Mouse (Mus musculus) spleen, postnatal 4 days (tissue): ENCODE data around the gene Pkd1.

Source experiments
- DNase-seq, 2 experiments: peaks; one replicate each; pipeline ENCODE4 v3.0.0; 2022; ENCODE audit warnings: low spot score in 2 of 2

Pkd1 gene

DNA sequence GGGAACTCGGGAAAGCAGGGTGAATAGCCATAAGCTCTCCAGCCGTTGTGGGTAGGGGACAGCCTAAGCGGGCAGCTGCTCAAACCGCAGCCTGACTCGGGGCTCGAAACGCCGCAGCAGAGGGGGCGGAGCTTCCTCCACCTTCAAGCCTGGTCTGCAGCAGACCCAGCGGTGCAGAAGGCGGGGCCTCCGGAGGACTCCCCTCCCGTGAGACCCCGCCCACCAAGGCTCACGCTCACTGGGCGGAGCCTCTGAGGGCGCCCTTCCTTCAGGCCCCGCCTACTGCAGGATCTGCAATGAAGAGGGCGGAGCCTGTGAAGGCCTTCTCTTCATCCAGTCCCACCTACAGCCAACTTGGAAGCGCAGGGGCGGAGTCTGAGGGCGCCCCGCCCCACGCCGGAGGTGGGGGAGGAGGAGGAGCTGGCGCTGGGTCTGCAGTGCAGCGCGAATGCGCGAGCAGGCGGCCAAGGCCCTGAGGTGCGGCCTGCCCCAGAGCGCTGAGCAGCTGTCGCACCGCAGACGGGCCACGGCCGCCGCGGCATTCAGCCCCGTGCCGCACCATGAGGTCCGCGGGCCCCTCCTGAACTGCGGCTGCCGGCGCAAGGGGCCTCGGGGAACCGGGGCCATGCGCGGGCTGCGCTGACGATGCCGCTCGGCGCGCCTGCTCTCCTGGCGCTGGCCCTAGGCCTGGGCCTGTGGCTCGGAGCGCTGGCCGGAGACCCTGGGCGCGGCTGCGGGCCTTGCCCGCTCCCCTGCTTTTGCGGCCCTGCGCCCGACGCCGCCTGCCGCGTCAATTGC lies at the start of gene Pkd1:
Gene Pkd1 (plus strand): TSS at position 217 of the 798 bp plus-strand sequence.
- peak; percentile 99 for DNase-seq

DNA sequence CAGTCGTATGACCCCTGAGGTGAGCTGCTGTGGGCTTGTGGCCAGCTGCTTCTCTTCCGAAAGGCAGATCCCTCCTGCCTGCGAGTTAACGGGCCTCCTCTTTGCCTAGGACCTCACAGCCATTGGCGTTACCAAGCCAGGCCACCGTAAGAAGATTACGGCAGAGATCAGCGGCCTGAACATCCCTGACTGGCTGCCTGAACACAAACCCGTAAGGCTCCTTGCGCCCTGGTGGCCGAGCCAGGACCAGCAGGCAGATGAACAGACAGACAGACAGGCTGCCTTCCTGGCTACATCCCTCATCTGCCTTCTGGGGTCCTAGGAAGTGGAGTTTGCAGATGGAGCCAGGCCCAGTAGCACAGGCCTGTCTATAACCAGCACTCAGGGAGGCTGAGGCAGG lies 47.4 kb upstream of the Pkd1 start:
- DNase-seq, result no peak

DNA sequence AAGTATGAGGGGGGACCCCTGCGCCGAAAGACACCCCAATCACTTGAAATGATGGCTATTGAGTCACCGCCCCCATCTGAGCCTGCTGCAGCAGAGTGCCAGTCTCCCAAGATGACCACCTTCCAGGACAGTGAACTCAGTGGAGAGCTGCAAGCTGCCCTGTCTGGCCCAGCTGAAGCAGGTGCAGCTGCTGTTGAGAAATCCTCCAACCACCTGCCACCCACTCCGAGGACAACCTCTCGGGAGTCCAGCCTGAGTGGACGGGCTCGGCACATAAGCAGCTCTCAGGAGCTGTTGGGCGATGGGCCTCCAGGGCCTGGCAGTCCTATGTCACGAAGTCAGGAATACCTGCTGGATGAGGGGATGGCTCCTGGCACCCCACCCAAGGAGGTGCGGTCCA lies 45.5 kb upstream of the Pkd1 start:
- DNase-seq, result no peak

DNA sequence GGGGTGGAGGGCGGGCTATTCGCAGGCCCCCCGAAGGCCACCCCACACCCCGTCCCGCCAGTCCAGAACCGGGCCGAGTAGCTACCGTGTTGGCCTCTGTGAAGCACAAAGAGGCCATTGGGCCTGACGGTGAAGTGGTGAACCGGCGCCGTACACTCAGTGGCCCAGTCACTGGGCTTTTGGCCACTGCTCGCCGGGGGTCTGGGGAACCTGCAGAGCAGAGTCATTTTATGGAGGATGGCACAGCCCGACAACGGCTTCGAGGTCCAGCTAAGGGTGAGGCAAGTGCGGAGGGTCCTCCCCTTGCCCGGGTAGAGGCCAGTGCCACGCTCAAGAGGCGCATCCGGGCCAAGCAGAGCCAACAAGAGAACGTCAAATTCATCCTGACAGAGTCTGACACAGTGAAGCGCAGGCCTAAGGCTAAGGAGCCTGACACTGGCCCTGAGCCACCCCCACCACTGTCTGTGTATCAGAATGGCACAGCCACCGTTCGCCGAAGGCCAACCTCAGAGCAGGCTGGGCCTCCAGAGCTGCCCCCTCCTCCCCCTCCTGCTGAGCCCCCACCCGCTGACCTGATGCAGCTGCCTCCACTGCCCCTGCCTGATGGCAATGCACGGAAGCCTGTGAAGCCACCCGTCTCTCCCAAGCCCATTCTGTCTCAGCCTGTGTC lies 44.2 kb upstream of the Pkd1 start:
- no peak for DNase-seq

DNA sequence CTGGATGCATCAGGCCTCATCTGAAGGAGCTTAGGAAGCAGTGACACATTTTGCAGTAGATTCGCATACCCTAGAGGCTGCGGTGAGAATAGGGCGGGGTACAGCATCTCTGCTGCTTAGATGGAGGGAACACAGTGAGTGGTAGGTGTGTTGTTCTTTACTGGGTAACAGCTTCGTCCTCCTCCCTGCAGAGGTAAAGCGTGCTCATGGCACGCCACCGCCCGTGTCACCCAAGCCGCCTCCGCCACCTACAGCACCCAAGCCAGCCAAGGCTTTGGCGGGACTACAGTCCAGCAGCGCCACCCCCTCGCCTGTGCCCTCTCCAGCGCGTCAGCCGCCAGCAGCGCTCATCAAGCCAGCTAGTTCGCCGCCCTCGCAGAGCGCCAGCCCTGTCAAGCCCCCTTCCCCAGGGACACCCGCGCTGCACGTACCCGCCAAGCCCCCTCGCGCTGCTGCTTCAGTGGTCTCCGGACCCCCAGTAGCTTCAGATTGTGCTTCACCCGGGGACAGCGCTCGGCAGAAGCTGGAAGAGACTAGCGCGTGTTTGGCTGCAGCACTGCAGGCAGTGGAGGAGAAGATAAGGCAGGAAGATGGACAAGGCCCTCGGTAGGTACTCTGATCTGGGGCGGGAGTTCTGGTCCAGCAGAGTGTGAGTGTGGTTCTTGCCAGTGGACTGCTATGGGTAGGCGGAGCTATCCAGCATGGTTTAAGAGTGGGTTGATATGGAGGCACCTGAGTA lies 43.1 kb upstream of the Pkd1 start:
- no peak for DNase-seq

DNA sequence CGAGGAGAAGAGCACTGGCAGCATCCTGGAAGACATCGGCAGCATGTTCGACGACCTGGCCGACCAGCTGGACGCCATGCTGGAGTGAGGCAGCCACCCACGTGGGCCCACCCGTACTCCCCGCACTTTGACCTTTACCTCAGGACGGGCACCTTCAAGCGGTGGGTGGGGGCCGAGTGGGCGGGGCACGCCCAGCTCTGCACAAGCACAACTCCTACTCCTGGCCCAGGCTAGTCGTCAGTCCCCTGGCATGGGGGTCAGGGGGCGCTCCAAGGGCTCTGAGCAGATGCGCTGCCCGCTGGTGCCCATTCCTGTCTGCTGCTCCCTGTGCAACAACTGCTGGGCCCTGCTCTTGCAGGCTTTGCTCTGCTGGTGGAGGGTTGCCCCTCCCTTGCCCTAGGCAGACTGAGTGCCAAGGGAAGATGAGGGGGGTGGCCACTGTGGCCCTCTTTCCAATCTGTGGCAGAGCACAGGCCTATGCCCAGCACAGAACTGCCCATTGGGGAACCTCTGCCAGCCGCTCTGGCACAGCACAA lies 42.4 kb upstream of the Pkd1 start:
- no peak for DNase-seq

DNA sequence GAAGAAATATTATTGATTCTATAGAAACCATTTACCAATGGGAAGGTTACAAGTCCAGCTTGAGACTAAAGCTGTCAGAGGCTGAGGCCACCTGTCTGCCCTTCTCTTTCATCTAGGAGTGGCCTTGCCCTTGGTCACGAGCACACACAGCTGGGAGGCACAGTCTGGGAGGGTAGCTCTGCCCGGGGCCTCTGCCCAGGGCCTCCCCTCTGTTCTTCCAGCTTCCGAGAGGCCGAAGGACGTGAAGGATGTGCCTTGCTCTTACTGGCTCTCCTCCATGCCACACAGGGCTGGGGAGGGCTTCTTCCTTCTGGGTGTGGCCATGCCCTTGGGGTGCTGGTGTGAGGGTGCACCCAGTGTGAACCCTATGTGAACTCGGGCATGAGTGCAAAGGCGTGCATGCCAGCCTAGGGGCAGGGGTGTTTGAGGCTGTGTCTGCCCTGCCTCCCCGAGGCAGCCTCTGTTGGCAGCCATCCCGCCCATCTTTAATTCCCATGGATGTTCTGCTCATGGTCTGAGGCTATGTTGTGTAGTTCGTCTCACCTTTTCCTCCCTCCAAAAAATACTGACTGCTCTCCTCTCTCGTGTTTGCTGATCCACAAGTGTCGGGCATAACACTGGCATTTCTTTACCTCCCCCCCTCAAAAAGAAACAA lies 41.7 kb upstream of the Pkd1 start:
- DNase-seq, result no peak

DNA sequence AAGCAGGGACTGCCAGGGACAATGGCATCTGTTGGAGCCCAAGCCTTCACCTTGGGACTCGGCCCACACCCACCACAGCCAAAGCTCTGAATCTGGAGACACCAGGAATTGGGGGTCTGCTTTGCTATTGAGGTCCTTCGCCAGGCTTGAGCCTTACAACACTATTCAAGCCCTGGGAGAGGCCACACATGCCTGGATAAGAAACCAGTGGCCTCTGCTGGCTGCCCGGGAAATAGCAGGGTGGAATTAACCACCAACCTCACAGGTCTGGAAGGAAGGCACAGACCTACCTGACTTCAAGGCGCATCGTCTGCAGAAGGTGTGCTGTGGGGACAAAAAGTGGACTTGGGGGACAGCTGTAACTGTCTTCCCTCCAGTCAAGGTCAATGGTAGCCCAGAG lies 36.0 kb upstream of the Pkd1 start:
- no peak for DNase-seq

DNA sequence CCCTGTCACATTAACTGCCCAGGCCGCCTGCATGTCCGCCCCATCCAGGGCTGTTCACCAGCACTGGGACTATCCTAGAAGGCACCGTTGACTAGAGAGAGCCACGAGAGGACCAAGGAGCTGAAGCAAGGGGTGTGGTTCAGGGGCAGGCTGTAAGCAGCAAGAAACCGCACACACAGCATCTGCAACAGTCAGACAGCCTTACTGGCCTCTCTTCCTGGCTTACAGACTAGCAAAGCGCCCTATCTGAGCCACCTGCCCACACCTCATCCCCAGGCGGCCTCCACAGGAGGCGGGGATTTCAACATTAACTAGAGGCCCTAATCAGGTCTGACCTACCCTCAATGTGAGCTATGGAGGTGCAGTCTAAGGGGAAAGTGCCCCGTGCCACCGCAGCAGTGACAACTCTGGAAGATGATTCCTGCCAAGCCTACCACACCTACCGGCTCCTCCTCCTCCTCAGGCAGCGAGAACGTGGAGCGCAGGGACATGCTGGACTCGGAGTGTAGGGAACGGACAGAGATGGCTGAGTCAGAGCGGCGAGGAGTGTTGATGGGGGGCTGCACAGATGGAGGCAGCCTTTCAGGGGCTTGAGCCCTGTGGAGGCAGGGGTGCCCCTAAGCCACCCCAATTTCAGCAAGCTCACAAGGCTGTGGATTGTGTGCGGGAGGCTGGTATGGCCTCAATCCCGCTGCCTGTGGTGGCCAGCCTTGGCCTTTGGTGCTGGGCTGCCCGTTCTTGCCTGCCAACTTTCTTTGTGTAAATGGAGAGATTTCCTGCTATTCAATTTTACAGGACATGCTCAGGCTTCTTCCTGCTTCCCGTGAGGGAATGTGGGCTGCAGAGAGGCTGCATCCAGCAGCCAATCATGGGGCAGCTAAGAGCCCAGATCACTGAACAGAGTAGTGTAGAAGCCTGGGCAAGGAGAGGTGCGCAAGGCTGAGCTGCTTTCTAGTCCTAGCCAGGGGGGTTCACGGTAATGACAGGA lies 35.1 kb upstream of the Pkd1 start:
- no peak for DNase-seq

DNA sequence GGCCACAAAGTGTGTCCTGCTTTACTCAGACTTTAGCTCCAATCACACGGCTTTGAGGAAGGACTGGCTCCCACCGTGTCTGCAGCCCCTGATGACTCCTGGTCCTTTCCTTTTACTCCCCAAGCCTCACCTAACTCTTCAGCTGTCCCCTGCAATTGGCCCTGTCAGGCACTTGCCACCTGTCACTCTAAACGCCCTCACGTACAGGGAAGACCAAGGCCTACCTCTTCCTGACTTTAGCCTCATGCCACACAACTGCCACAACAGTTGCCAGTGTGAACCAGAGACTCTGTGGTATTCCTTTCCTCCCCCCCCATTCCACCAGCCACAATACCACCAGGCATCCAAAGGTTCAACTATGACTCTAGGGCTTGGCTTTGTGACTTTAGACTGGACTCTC lies 29.2 kb upstream of the Pkd1 start:
- DNase-seq, result no peak

DNA sequence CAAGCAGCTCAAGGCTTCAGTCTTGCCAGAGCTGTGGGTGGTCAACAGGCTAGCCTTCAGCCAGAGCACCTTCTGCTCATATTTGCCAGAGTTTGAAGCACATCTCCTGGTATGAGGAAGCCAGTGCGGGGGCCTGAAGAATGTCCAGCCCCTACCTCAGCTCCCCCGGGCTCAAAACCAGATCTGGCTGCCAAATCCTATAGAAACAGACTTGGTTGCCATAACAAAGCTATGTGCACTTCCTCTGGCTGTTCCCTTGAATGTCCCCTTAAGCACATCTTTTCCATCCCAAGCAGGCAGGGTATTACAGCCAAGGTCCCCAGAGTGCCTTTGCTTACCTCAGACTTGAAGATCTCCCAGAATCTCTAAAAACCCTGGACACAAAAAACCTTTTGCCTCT lies 24.9 kb upstream of the Pkd1 start:
- no peak for DNase-seq

DNA sequence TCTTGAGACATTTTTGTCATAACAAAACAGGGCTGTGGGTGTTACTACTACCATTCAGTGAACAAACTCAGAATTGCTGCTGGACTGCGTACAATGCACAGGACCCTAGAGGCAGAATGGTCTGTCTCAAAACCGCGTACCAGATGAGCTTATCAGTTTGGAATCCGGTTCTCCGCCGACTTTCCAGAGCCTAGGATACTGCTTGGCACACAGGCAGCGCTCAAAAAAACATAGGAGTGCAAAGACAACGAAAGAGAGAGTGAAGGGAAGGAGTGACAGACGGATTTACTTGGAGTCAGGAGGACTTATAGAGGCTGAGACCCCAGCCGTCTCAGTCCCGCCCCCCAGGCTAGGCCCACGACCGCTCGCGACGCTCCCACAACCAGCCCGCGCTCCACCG lies 22.3 kb upstream of the Pkd1 start:
- no peak for DNase-seq

DNA sequence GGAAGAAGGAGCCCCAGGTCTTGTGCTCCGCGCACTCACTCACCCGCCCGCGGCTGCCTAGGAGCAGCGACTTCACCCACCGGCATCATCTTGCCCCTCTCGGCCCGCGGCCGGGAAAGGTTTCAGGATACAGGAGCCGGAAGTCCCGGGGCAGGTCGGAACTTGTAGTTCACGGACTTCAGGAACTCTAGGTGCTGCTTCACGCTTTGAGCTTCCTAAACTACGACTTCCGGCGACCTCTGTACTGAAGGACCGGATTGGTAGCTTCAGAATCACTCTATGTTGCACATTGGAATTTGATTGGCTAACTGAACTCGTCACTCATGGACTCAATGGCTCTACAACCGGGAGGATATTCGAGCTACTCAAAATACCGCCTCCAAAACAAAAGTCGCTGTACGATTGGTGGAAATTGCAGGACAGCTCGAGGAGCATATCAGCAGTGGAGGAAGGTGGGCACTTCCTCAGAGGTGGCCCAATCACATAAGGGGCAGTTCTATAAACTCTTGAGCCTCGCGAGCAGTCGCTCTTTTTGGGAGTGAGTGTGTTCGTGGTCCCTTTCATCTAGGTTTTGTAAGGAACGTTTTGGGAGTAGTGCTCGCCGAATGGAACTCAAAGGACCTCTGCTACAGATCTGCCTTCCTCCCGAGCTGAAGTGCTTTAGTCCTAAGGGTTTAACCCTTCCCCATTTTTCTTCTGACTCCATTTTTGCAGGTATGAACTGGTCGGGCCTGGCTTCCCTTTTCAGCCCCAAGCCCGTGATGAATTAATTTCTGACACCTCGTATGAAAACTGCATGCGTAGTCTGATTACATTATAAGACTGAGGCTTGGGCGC lies 21.7 kb upstream of the Pkd1 start, which contains the start of gene Traf7:
Gene Traf7 (minus strand): TSS at position 216 of the 837 bp plus-strand sequence.
- peak; percentile 90 for DNase-seq

DNA sequence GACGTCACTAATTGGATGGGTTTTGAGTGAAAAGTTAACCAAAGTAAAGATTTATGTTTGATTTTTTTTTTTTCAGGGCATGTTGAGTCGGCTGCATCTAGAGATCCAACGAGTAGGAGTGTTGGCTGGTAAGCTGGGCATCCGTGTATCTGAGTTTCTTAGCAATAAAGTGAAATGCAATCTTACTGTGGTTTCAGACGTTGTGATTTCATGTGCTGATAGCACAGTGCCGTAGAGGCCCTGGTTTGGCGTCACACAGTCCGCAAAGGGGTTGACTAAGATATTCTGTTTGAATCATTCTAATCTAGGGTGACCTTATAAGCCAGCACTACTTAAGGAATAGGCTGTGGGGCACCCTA lies 21.1 kb upstream of the Pkd1 start:
- DNase-seq, result no peak

DNA sequence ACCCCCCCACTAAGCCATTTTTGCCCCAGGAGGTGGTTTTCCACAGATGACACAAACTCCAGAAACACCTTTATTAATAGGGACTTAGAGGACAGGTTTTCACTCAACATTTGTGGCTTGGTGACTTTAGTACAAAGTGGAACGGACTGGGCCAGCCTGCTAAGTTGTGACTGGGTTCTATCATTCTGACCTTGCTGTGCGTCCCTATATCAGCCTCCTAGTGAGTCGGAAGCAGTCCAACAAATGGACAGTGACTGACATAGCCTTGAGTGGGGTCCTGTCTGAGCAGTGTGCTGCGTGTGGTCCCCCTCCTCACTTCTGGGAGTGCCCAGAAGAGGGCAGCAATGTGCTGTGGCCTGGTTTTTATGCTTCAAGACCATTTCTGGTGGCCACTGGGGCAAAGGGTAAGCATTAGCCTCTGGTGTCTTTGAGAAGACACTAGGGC lies 20.6 kb upstream of the Pkd1 start:
- DNase-seq, result peak; percentile 60 to 83

DNA sequence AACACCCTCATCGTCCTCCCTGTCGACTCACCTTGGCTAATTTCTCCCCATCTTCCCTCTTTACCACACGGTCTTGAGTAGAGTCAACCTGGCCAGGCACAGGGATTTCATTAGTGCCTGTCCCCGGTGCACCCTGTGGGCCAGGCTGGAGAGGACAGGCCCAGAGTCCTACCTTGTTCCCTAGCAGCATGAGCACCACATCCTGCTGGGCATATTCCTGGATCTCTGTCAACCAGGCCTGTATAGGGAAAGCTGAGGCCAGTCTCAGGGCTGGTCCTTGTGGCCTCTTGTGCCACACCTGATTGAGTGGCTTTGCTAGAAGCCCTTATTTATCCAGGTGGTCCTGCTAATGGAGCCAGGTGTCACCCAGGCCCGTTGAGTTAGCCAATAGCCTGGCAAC lies 19.8 kb upstream of the Pkd1 start:
- DNase-seq, result no peak

DNA sequence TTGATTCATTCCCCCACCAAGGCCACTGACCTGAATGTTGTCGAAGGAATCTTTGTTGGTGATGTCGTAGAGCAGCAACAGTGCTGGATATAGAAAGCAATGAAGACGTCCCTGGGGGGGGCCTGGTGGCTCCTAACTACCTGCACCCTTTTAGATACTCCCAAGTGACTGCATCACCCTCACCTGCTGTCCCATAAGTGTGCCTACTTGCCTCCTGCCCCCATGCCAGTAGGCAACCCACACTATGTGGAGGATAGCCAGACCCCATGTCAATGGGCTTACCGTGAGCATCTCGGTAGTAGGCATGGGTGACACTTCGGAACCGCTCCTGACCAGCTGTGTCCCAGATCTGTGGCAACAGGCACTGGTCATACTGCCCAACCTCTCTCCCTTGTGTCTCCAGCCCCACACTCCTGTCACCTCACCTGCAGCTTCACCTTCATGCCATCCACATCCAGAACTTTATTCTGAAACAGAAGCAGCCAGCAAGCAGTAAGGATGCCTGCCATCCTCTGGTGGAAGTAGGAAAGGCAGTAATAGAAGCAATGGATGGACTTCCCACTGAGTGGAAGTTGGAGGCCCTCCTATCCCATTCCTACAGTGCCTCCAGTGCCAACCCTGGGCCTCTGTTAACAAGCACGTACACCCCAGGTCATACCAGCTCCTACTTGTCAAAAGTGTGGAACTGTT lies 19.1 kb upstream of the Pkd1 start:
- no peak for DNase-seq

DNA sequence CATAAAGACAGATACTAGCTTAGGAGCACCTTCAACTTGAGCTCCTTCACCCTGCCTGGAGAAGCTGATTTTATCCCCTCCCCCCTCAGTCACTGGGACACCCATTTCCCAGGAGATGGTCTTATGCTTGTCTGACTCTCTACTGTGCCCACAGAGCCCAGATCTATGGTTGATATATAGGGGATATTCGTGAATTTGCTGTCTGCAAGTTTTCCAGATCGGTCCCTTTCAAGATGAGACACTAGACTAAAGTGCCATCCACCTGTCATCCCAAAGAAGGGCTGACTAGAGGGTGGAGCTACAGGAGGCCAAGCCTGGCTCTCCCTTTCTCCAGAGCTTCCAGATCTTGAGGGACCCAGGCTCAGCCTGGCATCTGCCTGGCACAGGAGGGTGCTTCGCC lies 18.6 kb upstream of the Pkd1 start:
- no peak for DNase-seq

DNA sequence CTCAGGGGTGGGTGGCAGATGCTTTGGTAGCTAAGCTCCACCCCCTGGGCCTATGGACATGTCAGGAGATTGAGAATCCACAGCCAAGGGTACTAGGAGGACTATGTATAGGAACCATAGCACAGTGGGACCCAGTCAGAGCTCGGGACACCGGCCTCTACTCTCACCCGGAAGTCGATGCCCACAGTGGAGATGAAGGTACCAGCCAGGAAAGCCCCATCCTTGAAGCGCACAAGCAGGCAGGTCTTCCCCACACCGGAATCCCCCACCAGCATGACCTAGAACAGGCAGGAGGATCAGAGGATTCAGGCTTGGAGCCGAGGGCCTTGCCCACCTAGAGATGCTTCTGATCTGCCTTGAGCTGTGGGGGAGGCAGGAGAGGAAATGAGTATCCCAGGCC lies 17.6 kb upstream of the Pkd1 start:
- DNase-seq, result no peak
